Mouse (Mus musculus) heart, embryonic 15.5 days (tissue): Measurements from ENCODE around the gene Bfar. TPM values are rescaled to one million over a fixed set of nuclear protein-coding genes. Genes with fewer than 3 reads are reported as not detected.
"Not testable (repeated sequence)": the region's sequence is repeated elsewhere in the genome, so short reads cannot be mapped to it uniquely, and the experiment has no call there.

Experiments
- ATAC-seq: fragments of 200-750 bp; cut with Nextera tagmentation; replicated peaks from 2 replicates; pipeline ENCODE4 v1.8.0; 2017; ENCODE audit warnings: low read depth, moderate TSS enrichment; ENCODE audit not compliant: insufficient number of reproducible peaks, insufficient read depth, low FRiP score
- H3K27ac ChIP-seq: fragments of 300-500 bp; sonication (generic); 2 replicates; pipeline ENCODE4 v1.5.1; 2015; ENCODE audit warnings: mild to moderate bottlenecking, inconsistent platforms
- H3K27me3 ChIP-seq: fragments of 300-500 bp; sonication (generic); 2 replicates; pipeline ENCODE4 v1.6.1; 2015; ENCODE audit warnings: inconsistent platforms
- H3K36me3 ChIP-seq: fragments of 300-500 bp; sonication (generic); 2 replicates; pipeline ENCODE4 v1.6.1; 2015; ENCODE audit warnings: mild to moderate bottlenecking, inconsistent platforms
- H3K4me1 ChIP-seq: fragments of 300-500 bp; sonication (generic); replicated peaks from 2 replicates; pipeline ENCODE4 v1.6.1; 2015; ENCODE audit warnings: inconsistent platforms
- H3K4me2 ChIP-seq: fragments of 300-500 bp; sonication (generic); 2 replicates; pipeline ENCODE4 v1.6.1; 2015; ENCODE audit warnings: inconsistent platforms, mild to moderate bottlenecking, moderate library complexity
- H3K4me3 ChIP-seq: fragments of 300-500 bp; sonication (generic); 2 replicates; pipeline ENCODE4 v1.5.1; 2015; ENCODE audit warnings: mild to moderate bottlenecking, inconsistent platforms
- H3K9ac ChIP-seq: fragments of 300-500 bp; sonication (generic); 2 replicates; pipeline ENCODE4 v1.6.1; 2015; ENCODE audit warnings: mild to moderate bottlenecking, inconsistent platforms
- H3K9me3 ChIP-seq: fragments of 300-500 bp; sonication (generic); replicated peaks from 2 replicates; pipeline ENCODE4 v1.6.1; 2016; ENCODE audit warnings: inconsistent platforms
- WGBS: fragments of 180-500 bp; shearing (Covaris S2); methylation state at CpG from one replicate; pipeline ENCODE4 v1.1.7; 2015; ENCODE audit warnings: mixed read lengths; 5-methylcytosine and 5-hydroxymethylcytosine counted together
- polyA plus RNA-seq: library from polyadenylated mRNA; unstranded; fragments of >200 nt; fragmentation: Nextera tagmentation; extraction: Ambion mirVana; gene quantifications from 2 replicates; pipeline ENCODE4 v1.2.1, GENCODE M21; 2015

The Bfar gene
- polyA plus RNA-seq, 1 experiment from 2014 or later, result 33.8 TPM

- 31% methylated on average over 10 of the region's 10 CpGs for WGBS
- not testable (repeated sequence) for H3K4me2 ChIP-seq, H3K9me3 ChIP-seq, H3K4me3 ChIP-seq, H3K36me3 ChIP-seq, H3K4me1 ChIP-seq, H3K27ac ChIP-seq, H3K9ac ChIP-seq, H3K27me3 ChIP-seq, ATAC-seq
These were observed 77.2 kb downstream of the Bfar start for GRCm38 (mm10) chr16:13748813-13749212.

- no peaks in the 10 kb centered on the region for H3K4me1 ChIP-seq
- 57% methylated on average over 5 of the region's 5 CpGs for WGBS
- no peak overlapping the region for H3K4me3 ChIP-seq
- H3K27me3 ChIP-seq, result no peaks in the 10 kb centered on the region
- no peak overlapping the region for H3K4me2 ChIP-seq
- H3K9me3 ChIP-seq, result no peaks in the 10 kb centered on the region
- H3K9ac ChIP-seq, result no peak overlapping the region
- no peak for ATAC-seq
- no peak overlapping the region for H3K27ac ChIP-seq
- no peaks in the 10 kb centered on the region for H3K36me3 ChIP-seq
These were observed 77.6 kb downstream of the Bfar start for GRCm38 (mm10) chr16:13749306-13749705.

GRCm38 (mm10) chr16:13749981-13750380 lies 78.3 kb downstream of the Bfar start:
- peaks cover 4% of the 10 kb centered on the region for H3K4me1 ChIP-seq
- H3K9me3 ChIP-seq, result no peaks in the 10 kb centered on the region
- 52% methylated on average over 3 of the region's 3 CpGs for WGBS
- H3K4me2 ChIP-seq, result no peak overlapping the region
- H3K27me3 ChIP-seq, result no peaks in the 10 kb centered on the region
- no peak overlapping the region for H3K4me3 ChIP-seq
- no peak for ATAC-seq
- H3K36me3 ChIP-seq, result no peaks in the 10 kb centered on the region
- no peak overlapping the region for H3K9ac ChIP-seq
- no peak overlapping the region for H3K27ac ChIP-seq

GRCm38 (mm10) chr16:13750626-13751025 lies 79.0 kb downstream of the Bfar start:
- Histone ChIP-seq H3K4me2 (no peak overlapping the region), H3K27me3 (no peaks in the 10 kb centered on the region), H3K9me3 (no peaks in the 10 kb centered on the region), H3K9ac (no peak overlapping the region), H3K36me3 (no peaks in the 10 kb centered on the region), H3K4me1 (peaks cover 6% of the 10 kb centered on the region), H3K27ac (no peak overlapping the region), H3K4me3 (no peak overlapping the region)
- no peak for ATAC-seq
- 94% methylated on average over 13 of the region's 13 CpGs for WGBS

Other genes with a start within 250 kb of the Bfar start
- gene Parn, start 3.7 kb upstream of the Bfar start, polyA plus RNA-seq, result 25.6 and 30.6 TPM in 2 replicates
- 2.8 and 3.6 TPM in 2 replicates for gene 3110001I22Rik, start 71 bp downstream of the Bfar start, polyA plus RNA-seq
- gene Pla2g10, start 59.1 kb downstream of the Bfar start, polyA plus RNA-seq, result 0.18 and 0.68 TPM in 2 replicates
- gene Rrn3, start 108.8 kb downstream of the Bfar start, polyA plus RNA-seq, result 47.0 and 50.1 TPM in 2 replicates
- 138 and 145 TPM in 2 replicates for gene Ntan1, start 147.0 kb downstream of the Bfar start, polyA plus RNA-seq
- 55.0 and 66.0 TPM in 2 replicates for gene Pdxdc1, start 231.3 kb downstream of the Bfar start, polyA plus RNA-seq
- 2.0 and 2.7 TPM in 2 replicates for gene Mpv17l, start 231.3 kb downstream of the Bfar start, polyA plus RNA-seq